Mouse (Mus musculus): ENCODE results near the gene Myo1e. TPM values are rescaled to one million over a fixed set of nuclear protein-coding genes. Genes with fewer than 3 reads are reported as not detected.

Gene Myo1e
- polyA plus RNA-seq, 1 experiment from 2014 or later, result 3.5 TPM

DNA sequence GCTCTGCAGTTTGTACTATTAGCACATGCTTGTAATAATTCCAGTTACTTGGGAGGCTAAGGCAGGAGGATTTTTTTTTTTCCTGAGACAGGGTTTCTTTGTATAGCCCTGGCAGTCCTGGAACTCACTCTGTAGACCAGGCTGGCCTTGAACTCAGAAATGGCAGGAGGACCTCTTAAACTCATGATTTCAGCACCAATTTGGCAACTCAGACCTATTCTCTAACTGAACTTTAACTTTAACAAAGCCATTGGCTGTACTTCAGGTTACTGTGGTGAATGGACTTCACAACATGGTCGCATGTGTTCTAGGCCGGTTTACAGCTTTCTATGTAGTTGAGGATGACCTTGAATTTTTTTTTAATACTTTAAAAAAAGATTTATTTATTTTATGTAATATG lies 215.5 kb downstream of the Myo1e start:
- no peak for ATAC-seq (ENCODE audit: insufficient read depth)
- peaks cover 47% of the 10 kb centered on the region for H3K36me3 ChIP-seq (replicated peaks)
- H3K27me3 ChIP-seq, result no peaks in the 10 kb centered on the region
- H3K4me2 ChIP-seq, result no peak overlapping the region
- no peak overlapping the region for H3K4me3 ChIP-seq (replicated peaks)
- H3K27ac ChIP-seq (replicated peaks), result no peak overlapping the region
- 93% methylated on average over 2 of the region's 2 CpGs for WGBS (ENCODE audit: insufficient replicate concordance)
- H3K9ac ChIP-seq, result no peak overlapping the region
- peaks cover 26% of the 10 kb centered on the region for H3K4me1 ChIP-seq (replicated peaks)
- no peaks in the 10 kb centered on the region for H3K9me3 ChIP-seq (replicated peaks)

- Histone ChIP-seq H3K4me3 (replicated peaks) (no peak overlapping the region), H3K9ac (no peak overlapping the region), H3K27ac (replicated peaks) (no peak overlapping the region), H3K27me3 (no peaks in the 10 kb centered on the region), H3K9me3 (replicated peaks) (no peaks in the 10 kb centered on the region), H3K4me1 (replicated peaks) (peaks cover 4% of the 10 kb centered on the region; the same call in 1 of the 2 replicates), H3K4me2 (no peak overlapping the region), H3K36me3 (replicated peaks) (peaks cover 68% of the 10 kb centered on the region)
- no peak for ATAC-seq (ENCODE audit: insufficient read depth)
- WGBS (ENCODE audit: insufficient replicate concordance), result 74% methylated on average over 4 of the region's 4 CpGs
Measured at GRCm38 (mm10) chr9:70439959-70440358, 232.8 kb downstream of the Myo1e start.

DNA sequence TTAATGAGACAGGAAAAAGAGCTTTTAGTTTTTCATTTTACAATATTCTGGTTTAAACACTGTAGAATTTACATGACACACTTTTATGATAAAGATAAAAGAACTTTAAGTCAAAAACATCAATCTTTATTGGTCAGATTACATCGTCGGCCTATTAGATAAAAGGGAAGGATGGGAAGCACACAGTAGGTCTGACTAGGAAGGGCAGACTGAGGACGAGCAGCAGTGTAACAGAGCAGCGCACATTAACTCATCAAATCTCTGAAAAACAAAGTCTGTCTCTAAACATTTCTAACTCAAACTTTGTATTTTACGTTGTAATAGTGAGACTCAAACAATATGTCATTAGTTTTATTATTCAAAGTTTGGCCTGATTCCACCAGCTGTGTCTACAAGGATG lies 241.9 kb downstream of the Myo1e start:
- Histone ChIP-seq H3K4me1 (replicated peaks) (no peaks in the 10 kb centered on the region), H3K36me3 (replicated peaks) (peaks cover 53% of the 10 kb centered on the region), H3K4me3 (replicated peaks) (no peak overlapping the region), H3K4me2 (no peak overlapping the region), H3K27me3 (no peaks in the 10 kb centered on the region), H3K9me3 (replicated peaks) (no peaks in the 10 kb centered on the region), H3K27ac (replicated peaks) (no peak overlapping the region), H3K9ac (no peak overlapping the region)
- 82% methylated on average over 5 of the region's 5 CpGs for WGBS (ENCODE audit: insufficient replicate concordance)
- ATAC-seq (ENCODE audit: insufficient read depth), result no peak

Small RNA genes within 50 kb of the gene (microRNA-seq; reads per million reads assigned to microRNA genes)
- gene Mir5626, result 1.8 reads per million

Other genes starting within 250 kb of the Myo1e start
- 42.7 and 43.5 TPM in 2 replicates for gene Bnip2, start 217.9 kb upstream of the Myo1e start, polyA plus RNA-seq (2015; fragmentation: Nextera tagmentation; extraction: Ambion mirVana)
- gene Gtf2a2, start 194.8 kb upstream of the Myo1e start, polyA plus RNA-seq (2015; fragmentation: Nextera tagmentation; extraction: Ambion mirVana), result 112 and 115 TPM in 2 replicates
- not detected in 2 replicates for gene Gcnt3, start 169.3 kb upstream of the Myo1e start, polyA plus RNA-seq (2015; fragmentation: Nextera tagmentation; extraction: Ambion mirVana)
- gene Fam81a, start 64.8 kb upstream of the Myo1e start, polyA plus RNA-seq (2015; fragmentation: Nextera tagmentation; extraction: Ambion mirVana), result 0.52 and 0.56 TPM in 2 replicates
- gene Ccnb2, start 214.2 kb downstream of the Myo1e start, polyA plus RNA-seq (2015; fragmentation: Nextera tagmentation; extraction: Ambion mirVana), result 207 and 219 TPM in 2 replicates

All from liver, embryonic 15.5 days (tissue).